Mouse (Mus musculus) Patski (cell line): Measurements from ENCODE around the gene Nono. TPM values are rescaled to one million over a fixed set of nuclear protein-coding genes. Genes with fewer than 3 reads are reported as not detected.
A peak's percentile ranks its signal among the peaks of the same experiment; 100 is the strongest.

Source experiments
- ATAC-seq: fragments of 100-300 bp; one replicate; pipeline ENCODE4 v1.8.0; 2021
- CTCF ChIA-PET: fragments of 350-600 bp; sonication (Branson Sonifier 250); formaldehyde crosslinking; loops from one replicate; lab custom pipeline; 2022; ENCODE audit warnings: inconsistent platforms; lab: Charles Lee
- POLR2A ChIA-PET: fragments of 350-600 bp; sonication (Branson Sonifier 250); formaldehyde crosslinking; loops from one replicate; lab custom pipeline; 2022; ENCODE audit warnings: antibody characterized with exemption, inconsistent platforms; lab: Charles Lee
- DNase-seq: peaks from one replicate; pipeline ENCODE4 v3.0.0-alpha.2; 2011; ENCODE audit warnings: low read depth, low spot score
- H3K27me3 ChIP-seq: fragments of 371-371 bp; one replicate; pipeline ENCODE4 v1.5.1; 2021
- CTCF ChIP-seq: fragments of 100-300 bp; IDR thresholded peaks from one replicate; pipeline ENCODE4 v1.5.1; 2021
- in situ Hi-C: fragments of 300-500 bp; cut with MboI; formaldehyde crosslinking; loops from 3 replicates; pipeline ENCODE4 v1.11.1; 2018; ENCODE audit warnings: low pct_unique_long_range_greater_than_20kb, mixed read lengths
- polyA plus RNA-seq: library from polyadenylated mRNA; unstranded; gene quantifications from one replicate; pipeline ENCODE4 v1.2.3, GENCODE M21; 2021

Gene Nono
- 278 TPM for polyA plus RNA-seq

- H3K27me3 ChIP-seq = no peaks in the 10 kb centered on the region
- POLR2A ChIA-PET = interaction anchor here (1.0 kb wide), 3 partner anchors 10 to 16 kb away, joined by 3 to 4 read pairs (median 4); no protein-coding TSS in a partner anchor
- CTCF ChIA-PET = interaction anchor here (1.4 kb wide), 1 partner anchor 10 kb away, joined by 3 read pairs; no protein-coding TSS in a partner anchor
- in situ Hi-C loops = no loop called here
- no peak for TF ChIP-seq CTCF
- ATAC-seq (peak; percentile 88), DNase-seq (peak; percentile 85)
Measured at GRCm38 (mm10) chrX:101429142-101429949, at the start of gene Nono. Gene Nono, plus strand, starts transcription at chrX:101429318.

DNA sequence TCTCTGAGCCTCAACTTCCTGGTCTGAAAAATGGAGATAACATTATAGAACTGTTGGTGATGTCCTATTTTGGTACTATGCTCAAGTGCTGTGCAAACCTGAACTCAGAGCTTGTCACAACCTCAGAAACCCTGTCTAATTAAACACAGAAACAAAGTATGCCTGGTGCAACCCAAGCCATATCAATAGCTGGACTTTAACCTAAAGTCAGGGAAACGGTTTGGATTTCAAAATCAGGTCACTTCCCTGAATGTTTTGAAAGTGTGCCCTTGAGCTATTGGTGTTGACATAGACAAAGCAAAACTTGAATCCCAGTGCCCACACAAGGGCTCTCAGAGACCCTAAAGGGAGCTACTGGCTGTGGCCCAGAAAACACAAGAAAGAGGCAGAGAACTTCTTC lies 49.4 kb upstream of the Nono start:
- ChIA-PET POLR2A (no interaction called here), CTCF (no interaction called here)
- no peak for TF ChIP-seq CTCF
- in situ Hi-C loops = no loop called here
- DNase-seq = no peak
- ATAC-seq = no peak
- H3K27me3 ChIP-seq = peaks cover 13% of the 10 kb centered on the region

- H3K27me3 ChIP-seq = peaks cover 16% of the 10 kb centered on the region
- no peak for ATAC-seq
- ChIA-PET POLR2A (no interaction called here), CTCF (no interaction called here)
- in situ Hi-C loops = no loop called here
- TF ChIP-seq CTCF = no peak
- DNase-seq = no peak
Measured at GRCm38 (mm10) chrX:101383455-101383854, 45.7 kb upstream of the Nono start.

DNA sequence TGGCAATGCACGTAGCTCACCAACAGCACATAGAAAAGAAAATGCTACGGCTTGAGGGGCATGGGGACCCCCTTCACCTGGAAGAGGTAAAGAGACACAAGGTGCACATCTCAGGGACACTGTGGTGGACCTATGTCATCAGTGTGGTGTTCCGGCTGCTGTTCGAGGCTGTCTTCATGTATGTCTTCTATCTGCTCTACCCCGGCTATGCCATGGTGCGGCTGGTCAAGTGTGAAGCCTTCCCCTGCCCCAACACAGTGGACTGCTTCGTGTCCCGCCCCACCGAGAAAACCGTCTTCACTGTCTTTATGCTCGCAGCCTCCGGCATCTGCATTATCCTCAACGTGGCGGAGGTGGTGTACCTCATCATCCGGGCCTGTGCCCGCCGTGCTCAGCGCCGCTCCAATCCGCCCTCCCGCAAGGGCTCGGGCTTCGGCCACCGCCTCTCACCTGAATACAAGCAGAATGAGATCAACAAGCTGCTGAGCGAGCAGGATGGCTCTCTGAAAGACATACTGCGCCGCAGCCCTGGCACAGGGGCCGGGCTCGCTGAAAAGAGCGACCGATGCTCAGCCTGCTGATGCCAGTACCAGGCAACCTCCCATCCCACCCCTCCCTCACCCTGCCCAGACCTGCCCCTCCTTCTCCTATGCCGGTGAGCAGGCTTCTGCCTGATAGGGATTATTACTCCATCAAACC lies 44.5 kb upstream of the Nono start:
- no peak for TF ChIP-seq CTCF
- CTCF ChIA-PET = no interaction called here
- POLR2A ChIA-PET = no interaction called here
- no peak for DNase-seq
- ATAC-seq = no peak
- in situ Hi-C loops = no loop called here
- peaks cover 19% of the 10 kb centered on the region for H3K27me3 ChIP-seq

- TF ChIP-seq CTCF = no peak
- ATAC-seq (no peak), DNase-seq (no peak)
- ChIA-PET POLR2A (no interaction called here), CTCF (no interaction called here)
- in situ Hi-C loops = no loop called here
- H3K27me3 ChIP-seq = peaks cover 19% of the 10 kb centered on the region
Measured at GRCm38 (mm10) chrX:101386222-101386621, 42.9 kb upstream of the Nono start.

DNA sequence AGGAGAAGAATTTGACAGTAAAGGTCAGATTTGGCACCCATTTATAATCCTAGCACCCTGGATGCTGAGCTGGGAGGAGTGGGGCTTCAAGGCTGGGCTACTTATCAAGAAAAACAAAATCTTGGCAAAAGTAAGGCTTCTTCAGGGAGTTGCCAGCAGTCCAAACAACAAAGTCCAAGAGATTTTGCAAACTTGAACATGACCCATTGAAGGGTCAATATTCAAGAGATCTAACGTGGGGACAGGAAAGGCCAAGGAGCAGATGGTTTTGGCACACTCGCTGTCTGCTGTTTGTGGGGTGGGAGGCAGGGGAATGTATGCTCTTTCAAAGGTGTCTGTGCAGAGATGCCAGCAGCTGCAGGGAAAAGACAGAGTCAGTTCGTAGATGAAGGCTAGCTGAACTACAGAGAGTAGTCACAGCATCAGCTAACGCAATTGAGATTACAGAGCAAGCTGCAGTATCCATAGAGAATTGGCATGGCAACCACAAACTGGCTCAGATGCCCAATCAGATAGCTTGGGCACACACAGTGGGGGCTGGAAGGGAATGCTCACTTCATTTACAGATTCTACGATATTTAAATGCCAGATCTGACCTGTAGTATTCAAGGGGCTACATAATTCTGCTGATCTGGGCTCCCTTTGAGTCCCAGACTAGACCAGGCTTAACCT lies 40.1 kb upstream of the Nono start:
- no peak for ATAC-seq
- in situ Hi-C loops = no loop called here
- no peak for TF ChIP-seq CTCF
- ChIA-PET POLR2A (no interaction called here), CTCF (no interaction called here)
- peaks cover 19% of the 10 kb centered on the region for H3K27me3 ChIP-seq
- no peak for DNase-seq

DNA sequence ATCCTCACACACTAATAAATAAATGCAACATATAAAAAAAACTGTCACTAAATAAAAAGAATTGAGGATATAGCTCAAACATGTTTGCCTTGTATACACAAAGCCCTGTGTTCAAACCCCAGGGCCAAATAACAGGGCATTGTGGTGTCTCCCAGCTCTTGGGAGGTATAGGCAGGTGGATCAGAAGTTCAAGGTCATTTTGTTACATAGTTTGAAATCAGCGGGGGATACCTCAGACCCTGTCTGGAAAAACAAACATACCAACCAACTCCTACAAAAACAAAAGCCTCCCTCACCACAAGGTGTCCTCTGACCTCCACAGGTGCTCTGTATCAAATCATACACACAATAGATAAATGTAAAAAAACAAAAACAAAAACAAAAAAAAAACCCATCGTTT lies 34.8 kb upstream of the Nono start:
- in situ Hi-C loops = no loop called here
- CTCF ChIA-PET = no interaction called here
- TF ChIP-seq CTCF = no peak
- ATAC-seq = no peak
- DNase-seq = no peak
- peaks cover 5% of the 10 kb centered on the region for H3K27me3 ChIP-seq
- POLR2A ChIA-PET = no interaction called here

GRCm38 (mm10) chrX:101396459-101396858 lies 32.7 kb upstream of the Nono start:
- in situ Hi-C loops = no loop called here

DNA sequence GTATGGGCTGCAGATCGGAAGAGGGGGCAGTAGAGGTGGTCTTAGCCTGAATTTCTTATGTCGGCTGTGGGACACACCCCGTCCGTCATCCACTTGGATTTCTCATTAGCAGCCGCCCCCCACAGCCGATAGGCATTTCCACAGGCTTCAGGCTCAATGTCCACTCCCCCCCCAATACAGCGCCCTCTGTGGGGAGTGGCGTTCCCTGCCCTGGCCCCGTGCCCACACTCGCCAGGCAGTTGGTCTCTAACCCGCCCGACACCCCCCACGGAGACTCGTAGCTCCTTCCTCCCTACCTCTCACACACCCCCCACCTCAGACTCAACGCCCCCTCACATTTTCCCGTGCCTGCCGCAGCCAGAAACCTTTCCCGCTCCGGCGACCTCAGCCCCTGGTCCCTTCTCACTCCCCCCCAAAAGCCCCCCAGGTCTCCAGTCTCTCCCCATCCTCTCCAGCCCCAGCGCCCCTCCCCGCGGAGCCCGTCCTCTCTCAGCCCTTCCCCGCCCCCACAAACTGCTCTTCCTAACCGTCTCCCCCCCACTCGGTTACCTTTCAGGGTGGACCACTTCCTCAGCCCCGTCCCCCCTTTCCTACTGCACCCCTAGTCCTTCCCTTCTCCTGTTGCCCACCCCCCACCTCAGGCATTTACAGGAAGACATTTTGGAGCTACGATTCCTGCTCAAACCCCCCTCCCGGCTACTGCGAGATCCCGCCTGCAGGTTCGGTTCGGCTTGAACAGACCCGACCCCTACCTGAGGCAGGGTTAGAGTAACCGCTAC lies 10.0 kb upstream of the Nono start:
- no peak for TF ChIP-seq CTCF
- ATAC-seq (no peak), DNase-seq (no peak)
- no peaks in the 10 kb centered on the region for H3K27me3 ChIP-seq
- POLR2A ChIA-PET = interaction anchor here (1.1 to 1.3 kb wide), 2 partner anchors 10 to 11 kb away, joined by 3 to 4 read pairs; partner anchors contain the start of gene Nono
- CTCF ChIA-PET = interaction anchor here (1.0 kb wide), 1 partner anchor 9 kb away, joined by 3 read pairs; the partner anchor contains the start of gene Nono
- in situ Hi-C loops = no loop called here

More at GRCm38 (mm10) chrX:101396459-101396858, 32.7 kb upstream of the Nono start:
- DNase-seq (no peak), ATAC-seq (no peak)
- ChIA-PET CTCF (no interaction called here), POLR2A (no interaction called here)
- H3K27me3 ChIP-seq = peaks cover 5% of the 10 kb centered on the region
- TF ChIP-seq CTCF = no peak
